Mouse (Mus musculus): Measurements from ENCODE around the gene Shc3.

Gene Shc3

GRCm38 (mm10) chr13:51568911-51569684 lies at the start of gene Shc3:
Shc3 (minus strand) TSS chr13:51569419.
- DNase-seq, result peak; percentile 17

DNA sequence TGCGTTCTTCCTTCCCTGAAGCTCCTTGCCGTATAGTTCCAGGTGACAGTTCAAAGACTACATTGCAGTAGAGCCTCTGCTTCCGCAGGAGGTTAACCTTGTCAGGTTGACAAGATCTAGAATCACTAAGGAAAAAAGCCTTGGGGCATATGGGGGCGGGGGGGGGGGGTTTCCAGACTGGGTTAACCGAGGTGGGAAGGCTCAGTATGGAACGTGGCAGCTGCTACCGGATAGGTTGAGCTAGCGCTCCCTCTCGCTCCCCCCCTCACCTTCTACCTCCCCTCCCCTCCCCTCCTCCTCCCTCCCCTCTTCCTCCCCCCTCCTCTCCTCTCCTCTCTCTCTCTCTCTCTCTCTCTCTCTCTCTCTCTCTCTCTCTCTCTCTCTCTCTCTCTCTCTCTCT lies 49.4 kb upstream of the Shc3 start:
- DNase-seq, result no peak

GRCm38 (mm10) chr13:51617861-51618260 lies 48.6 kb upstream of the Shc3 start:
- DNase-seq, result peak; percentile 68

DNA sequence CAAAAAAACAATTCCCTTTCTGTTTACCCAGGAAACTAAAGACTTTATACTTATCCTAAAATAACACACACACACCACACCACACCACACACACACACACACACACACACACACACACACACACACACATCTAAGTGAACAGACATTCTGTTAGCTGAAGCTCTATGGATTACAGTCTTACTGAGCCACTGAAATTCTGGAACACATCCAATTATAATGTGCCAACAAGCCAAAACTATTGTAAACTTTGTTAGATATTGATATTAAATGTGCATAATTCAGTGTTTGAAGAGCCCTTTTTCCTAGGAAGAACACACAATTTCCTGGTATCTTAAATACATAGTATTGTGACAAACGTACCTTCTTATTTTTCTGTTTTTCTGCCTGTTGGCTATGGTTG lies 48.1 kb upstream of the Shc3 start:
- no peak for DNase-seq

DNA sequence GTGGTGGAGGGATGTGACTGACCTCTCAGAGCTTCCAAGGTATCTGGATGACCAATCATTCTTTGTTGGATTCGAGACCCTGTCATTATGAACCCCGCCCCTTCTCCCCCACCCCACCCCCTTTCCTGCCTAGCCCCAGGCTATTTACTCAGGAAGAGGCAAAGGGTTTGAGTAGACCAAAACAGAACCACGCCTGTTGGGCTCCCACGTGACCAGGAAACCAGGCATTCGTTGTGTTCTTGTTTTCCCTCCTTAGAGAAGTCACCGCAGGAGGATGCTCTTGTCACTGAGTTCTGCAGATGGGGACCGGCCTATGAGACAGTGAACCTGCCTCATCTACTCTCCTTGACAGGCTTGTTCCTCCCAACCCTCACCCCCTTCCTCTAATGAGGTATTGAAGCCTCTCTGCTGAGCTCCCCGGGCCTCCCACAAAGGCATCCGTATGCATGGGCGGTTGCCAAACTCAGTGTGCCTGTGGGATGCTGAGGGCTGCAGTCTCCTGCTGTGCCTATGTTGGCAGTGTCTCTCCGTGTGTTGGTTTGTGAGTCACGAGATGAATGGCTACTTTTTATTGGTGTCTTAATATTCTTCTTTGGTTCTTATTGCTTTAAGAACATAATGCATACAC lies 47.3 kb upstream of the Shc3 start:
- no peak for DNase-seq

DNA sequence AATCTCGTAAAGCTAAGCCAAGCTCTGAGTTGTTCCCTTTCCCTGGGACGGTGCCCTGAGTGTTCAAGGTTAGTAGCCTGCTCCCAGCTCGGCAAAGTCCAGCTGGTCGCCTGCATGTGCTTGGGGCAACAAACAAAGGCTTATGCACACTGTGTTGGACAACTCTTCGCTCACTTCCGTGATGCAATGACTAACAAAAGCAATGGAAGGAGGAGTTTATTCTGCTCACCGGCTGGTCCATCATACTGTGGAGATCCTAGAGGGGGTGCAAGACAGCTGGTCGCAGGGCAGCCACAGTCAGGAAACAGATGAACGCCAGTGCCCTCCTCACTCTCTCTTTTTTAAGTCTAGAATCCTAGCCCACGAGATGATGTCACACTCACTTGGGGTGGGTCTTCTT lies 46.6 kb upstream of the Shc3 start:
- DNase-seq, result no peak

DNA sequence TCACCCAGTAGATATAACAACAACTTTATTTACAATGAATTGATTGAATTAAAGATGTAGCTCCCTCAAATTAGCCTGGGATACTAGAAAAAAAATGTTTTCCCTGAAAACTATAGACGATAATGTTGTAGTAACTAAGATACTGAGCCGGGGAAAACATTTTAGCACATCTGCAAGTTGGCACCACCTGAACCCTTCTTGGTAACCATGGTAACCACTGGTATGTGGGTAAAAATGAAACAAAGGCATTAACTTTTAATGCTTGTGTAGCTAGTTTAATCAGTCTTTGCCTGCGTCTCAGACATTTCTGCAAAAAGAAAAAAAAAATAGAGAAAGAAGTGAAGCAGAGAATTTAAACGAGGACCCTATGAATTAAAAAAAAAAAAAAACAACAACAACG lies 42.3 kb upstream of the Shc3 start:
- DNase-seq, result no peak

GRCm38 (mm10) chr13:51611060-51611459 lies 41.8 kb upstream of the Shc3 start:
- DNase-seq, result no peak

GRCm38 (mm10) chr13:51609231-51609630 lies 40.0 kb upstream of the Shc3 start:
- DNase-seq, result no peak

DNA sequence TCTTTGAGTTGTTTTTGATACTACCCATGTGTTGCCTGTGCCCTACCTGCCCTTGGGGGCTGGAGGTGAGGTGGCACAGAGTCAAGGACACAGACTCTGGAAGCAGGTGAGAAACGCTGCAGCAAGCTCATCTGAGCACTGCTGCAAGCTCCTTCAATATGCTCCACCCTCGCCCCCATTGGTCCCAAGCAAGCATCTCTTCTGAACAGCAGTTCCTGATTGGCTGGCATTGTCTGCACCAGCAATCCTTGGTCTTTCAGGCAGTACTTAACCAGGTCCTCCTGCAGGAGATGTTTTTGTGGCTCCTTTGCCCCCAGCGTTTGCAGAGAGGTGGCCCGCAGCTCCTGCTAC lies 34.6 kb upstream of the Shc3 start:
- DNase-seq, result no peak

DNA sequence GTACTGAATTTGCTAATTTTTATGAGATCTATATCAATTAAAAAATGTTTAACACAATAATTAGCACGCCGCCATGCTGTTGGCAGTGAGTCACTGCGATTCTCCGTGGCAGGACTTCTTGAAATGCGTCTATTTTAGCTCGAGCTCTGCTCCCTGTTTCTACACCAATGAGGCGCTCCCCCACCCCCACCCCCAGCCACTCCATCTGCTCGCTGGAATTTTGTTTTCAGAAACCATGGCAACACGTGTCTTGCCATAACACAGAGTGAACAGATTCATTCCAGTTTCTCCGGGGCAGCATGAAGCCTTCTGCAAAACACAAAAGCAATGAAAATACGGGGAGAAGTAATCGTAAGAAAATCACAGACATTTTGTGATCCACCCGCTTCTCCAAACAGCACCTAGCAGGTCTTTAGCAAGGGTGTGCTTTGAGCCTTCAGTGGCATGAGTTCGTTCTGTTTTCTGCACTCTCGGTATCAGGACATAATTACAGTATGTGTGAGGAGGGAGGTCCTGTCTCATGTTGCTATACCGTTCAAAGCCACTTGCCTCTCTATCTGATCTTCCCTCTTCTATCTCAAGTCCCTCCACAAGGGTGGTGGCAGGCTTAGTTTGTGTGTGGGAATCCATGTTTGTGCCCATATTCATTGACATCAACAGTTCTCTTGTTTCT lies 34.1 kb upstream of the Shc3 start:
- DNase-seq, result no peak

- no peak for DNase-seq
Observed at GRCm38 (mm10) chr13:51602764-51603163, 33.5 kb upstream of the Shc3 start.

DNA sequence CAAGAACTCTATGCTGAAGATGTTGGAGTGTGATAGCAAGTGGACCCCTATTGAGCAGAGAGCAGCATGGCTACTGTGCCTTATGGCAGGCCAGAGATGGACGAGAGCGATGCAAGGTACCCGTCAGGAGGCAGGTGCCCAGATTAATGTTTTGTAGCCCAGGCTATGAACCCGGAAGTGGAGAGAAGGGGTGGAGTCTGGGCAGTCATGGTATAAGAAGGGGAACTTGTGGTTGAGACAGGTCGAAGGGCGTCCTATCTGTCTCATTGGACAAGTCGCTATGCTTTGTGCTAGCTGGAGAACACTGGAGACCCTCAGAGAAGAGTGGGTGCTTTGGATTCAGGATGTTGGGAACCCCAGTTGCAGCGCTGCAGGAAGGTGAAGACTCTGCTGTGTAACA lies 30.9 kb upstream of the Shc3 start:
- DNase-seq, result no peak

GRCm38 (mm10) chr13:51598063-51598462 lies 28.8 kb upstream of the Shc3 start:
- DNase-seq, result no peak

DNA sequence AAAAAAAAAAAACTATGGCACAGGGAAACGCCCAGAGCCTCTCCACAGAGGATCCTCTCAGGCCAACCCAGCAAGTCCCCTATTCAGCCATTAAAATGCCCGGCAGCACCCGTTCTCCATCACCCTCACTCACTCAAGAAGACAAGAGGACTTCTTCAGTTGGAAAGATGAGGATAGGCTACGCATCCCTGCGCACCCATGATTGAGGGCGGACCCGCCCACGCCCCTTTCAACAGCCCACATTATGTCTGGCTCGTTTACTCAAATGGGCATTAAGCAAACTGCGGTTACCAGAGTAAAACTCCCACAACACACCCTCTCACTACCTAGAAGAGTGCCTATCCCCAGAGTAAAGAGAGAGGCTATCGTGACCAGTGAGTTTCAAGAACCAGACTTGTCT lies 26.2 kb upstream of the Shc3 start:
- DNase-seq, result no peak

DNA sequence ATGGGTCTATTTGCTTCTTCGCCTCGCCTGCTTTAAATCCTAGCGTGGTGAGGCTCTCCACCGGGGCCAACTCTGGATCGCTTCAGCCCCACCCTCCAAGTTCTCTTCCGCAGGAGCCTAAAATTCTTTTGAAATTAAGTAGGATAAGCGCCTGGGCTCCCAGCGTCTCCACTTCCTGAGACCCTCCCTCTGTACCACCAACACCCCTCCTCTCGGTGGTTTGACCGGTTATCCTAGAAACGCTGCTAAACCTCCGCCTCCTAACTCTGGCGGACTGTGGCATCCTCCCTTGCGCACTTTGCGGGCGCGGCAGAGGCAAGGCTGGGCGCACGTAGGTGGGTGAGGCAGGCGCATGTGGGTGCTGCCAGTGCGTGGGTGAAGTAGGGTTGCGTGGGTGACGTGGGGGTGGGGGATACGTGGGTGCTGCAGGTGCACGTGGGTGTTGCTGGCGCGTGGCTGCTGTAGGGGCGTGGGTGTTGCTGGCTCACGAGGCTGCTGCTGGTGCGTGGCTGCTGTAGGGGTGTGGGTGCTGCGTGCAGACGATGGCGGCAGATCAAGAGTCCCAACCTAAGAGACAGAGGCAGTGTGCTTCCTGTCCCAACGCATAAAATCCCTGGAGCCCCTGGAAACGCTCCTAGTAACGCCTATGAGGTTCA lies 25.6 kb upstream of the Shc3 start:
- peak; percentile 18 for DNase-seq

DNA sequence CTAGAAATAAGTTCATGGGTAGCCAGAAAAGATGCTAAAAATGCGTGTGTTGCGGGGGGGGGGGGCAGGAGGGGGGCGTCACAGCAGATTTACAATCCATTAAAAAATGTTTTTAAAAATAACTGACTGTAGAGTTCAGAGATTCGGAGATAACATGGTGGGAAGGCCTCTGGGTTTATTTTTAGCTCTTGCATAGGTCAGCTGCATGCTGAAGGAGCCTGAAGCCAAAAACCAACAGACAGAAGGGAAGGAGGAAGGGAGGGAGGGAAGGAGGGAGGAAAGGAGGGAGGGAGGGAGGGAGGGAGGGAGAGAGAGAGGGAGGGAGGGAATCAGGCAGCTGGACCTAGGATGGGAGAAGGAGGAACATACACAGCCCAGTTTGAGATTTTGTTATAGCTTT lies 18.8 kb upstream of the Shc3 start:
- DNase-seq, result no peak

- DNase-seq, result no peak
Observed at GRCm38 (mm10) chr13:51582204-51582603, 13.0 kb upstream of the Shc3 start.

- DNase-seq, result no peak
Observed at GRCm38 (mm10) chr13:51580263-51581044, 11.2 kb upstream of the Shc3 start.

DNA sequence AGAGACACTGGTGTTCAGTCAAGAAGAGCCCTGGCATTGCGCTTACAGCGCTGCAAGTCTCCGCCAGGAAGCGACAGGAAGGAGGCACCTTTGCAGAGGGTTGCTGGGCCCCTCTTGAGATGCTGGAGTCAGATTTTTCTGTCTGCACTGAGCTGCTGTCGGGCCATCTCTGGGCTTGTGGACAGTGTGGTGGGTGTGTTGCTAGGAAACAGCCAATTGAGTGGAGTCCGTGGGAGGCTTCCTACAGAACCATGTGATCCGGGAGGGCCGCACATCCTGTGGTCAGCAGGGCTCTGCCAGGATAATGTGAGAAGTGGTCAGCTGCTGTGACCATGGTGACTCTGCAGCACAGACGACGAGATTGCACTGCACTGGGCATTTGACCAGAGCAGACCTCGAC lies 4.6 kb upstream of the Shc3 start:
- no peak for DNase-seq

DNA sequence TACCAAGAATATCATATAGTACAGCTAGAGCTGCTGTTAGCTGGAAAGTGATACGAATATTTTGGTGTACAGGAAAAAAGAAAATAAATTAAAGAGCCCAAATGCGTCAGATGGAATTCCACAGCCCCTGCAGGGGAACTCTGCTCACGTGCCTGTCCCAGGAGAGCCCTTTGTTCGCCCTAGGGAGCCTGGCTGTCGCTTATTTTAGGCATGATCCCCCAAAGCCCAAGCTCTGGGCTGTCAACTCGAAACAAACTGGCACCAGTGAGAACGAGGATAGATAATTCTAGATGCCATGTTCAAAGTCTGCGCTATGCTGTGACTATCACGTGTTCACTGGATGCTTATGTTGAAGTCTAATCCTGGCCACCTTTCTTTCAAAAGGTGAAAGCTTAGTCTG lies 892 bp upstream of the Shc3 start:
- DNase-seq, result no peak

- DNase-seq, result no peak
Observed at GRCm38 (mm10) chr13:51569685-51570068, 458 bp upstream of the Shc3 start.

GRCm38 (mm10) chr13:51568501-51568901 lies 718 bp downstream of the Shc3 start:
- DNase-seq, result no peak
